Mouse (Mus musculus): ENCODE measurements at regions not wholly inside any gene's neighbourhood (a gene's known extent, or its start where the extent isn't known, plus 50 kb on each side); places are given as distances from the start of the nearest gene placed in this dataset.

GRCm38 (mm10) chr5:35155717-35156116, 50.2 kb upstream of the Lrpap1 start:
- no peak overlapping the region for H3K4me3 ChIP-seq (ENCODE audit: insufficient read depth, low read depth, low read length)
- H3K27me3 ChIP-seq (replicated peaks; ENCODE audit: control insufficient read depth, insufficient read depth, low read length) = no peaks in the 10 kb centered on the region
- 91% methylated on average over 3 of the region's 3 CpGs for WGBS
- no peak overlapping the region for H3K27ac ChIP-seq (ENCODE audit: insufficient read depth, low read depth, low read length)
- H3K4me1 ChIP-seq (ENCODE audit: control insufficient read depth, insufficient read depth, low read length) = no peaks in the 10 kb centered on the region; the same call in 1 of the 2 replicates
- DNase-seq = no peak
- no peak for TF ChIP-seq POLR2A (IDR thresholded peaks at IDR 0.05; ENCODE audit: low read depth, low read length)
- TF ChIP-seq CTCF (conservative IDR thresholded peaks at IDR 0.05; ENCODE audit: insufficient read depth, insufficient read length, low read depth, low read length) = no peak
- no peaks in the 10 kb centered on the region for H3K36me3 ChIP-seq (ENCODE audit: control insufficient read depth, insufficient read depth, low read length)

Measured in kidney, adult 2 months (tissue).